11 mouse cellular contexts compared by ENCODE assay signal in the genomic region with DNA sequence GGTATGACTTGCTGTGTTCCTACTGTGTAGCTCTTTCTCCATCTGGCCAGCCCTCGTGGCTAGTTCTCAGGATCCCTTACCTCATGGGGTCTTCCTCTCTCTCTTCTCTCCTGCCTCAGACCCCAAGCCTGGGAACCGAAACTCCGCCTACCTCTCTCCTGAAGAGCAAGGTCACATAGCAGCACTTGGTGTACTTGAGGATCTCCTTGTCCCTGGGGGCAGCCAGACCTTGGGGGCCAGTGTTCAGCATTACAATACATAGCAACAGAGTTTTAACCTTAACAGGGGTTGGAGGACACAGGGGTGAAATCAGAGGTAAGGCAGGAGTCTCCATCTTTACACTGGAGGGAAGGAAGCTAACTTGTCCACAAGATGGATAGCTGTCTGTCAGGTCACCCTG. TPM values are rescaled to one million over a fixed set of nuclear protein-coding genes. Genes with fewer than 3 reads are reported as not detected.
A peak's percentile ranks its signal among the peaks of the same experiment; 100 is the strongest.
DNase-seq lines count a peak whose midpoint lies in the region; ATAC-seq lines count a peak whose summit lies in the region.
"Had no signal": no experiment of that assay in that cellular context is flagged by ENCODE, and none has a peak within 500 bp of the region (broad histone marks: within the 10 kb centered on the region; RNA-seq: fewer than 3 reads in every experiment).

No protein-coding gene starts in this region.

- H3K4me2 ChIP-seq in hindbrain, embryonic 11.5 days (replicated peaks; ENCODE audit: low read depth, low read length): no peak overlapping the region
- H3K4me2 ChIP-seq in liver, embryonic 16.5 days (ENCODE audit: low read depth, low read length): no peak overlapping the region
- H3K4me2 ChIP-seq: intestine, embryonic 15.5 days; limb, embryonic 13.5 days had no signal

- no peak overlapping the region for H3K4me3 ChIP-seq in hindbrain, embryonic 11.5 days (ENCODE audit: low read depth, low read length)
- no peak overlapping the region for H3K4me3 ChIP-seq in liver, embryonic 16.5 days (ENCODE audit: low read depth, low read length)
- H3K4me3 ChIP-seq: intestine, embryonic 15.5 days; limb, embryonic 13.5 days had no signal

- H3K4me1 ChIP-seq in hindbrain, embryonic 11.5 days (replicated peaks; ENCODE audit: control insufficient read depth, insufficient read depth, low read length): peaks cover 23% of the 10 kb centered on the region
- peaks cover 41% of the 10 kb centered on the region for H3K4me1 ChIP-seq in liver, embryonic 16.5 days (ENCODE audit: control insufficient read depth, low read depth, low read length)

- peak overlapping the region; percentile 82; the same call in 1 of the 2 replicates for H3K27ac ChIP-seq in hindbrain, embryonic 11.5 days (ENCODE audit: low read depth, low read length)
- H3K27ac ChIP-seq in liver, embryonic 16.5 days (ENCODE audit: low read length): peak overlapping the region; percentile 43
- H3K27ac ChIP-seq: intestine, embryonic 15.5 days; limb, embryonic 13.5 days had no signal

- peak; percentile 6 to 7 for DNase-seq in cerebellum, postnatal 25 days
- DNase-seq in cerebellum, postnatal 36 days: no peak
- peak; percentile 11 for DNase-seq in ovary, postnatal 36 days (ENCODE audit: low spot score)
- no peak for DNase-seq in ovary, adult 18-20 months (ENCODE audit: low spot score)
- DNase-seq in hindbrain, embryonic 11.5 days (ENCODE audit: low spot score): no peak
- no peak for DNase-seq in B cell, adult 2 months
- no peak for DNase-seq in lung, postnatal 25 days (ENCODE audit: low spot score)
- DNase-seq: spleen, adult 18-20 months had no signal

- 50% methylated on average over 3 of the region's 3 CpGs for WGBS in hindbrain, embryonic 11.5 days
- 43% methylated on average over 3 of the region's 3 CpGs for WGBS in liver, embryonic 16.5 days (ENCODE audit: insufficient replicate concordance)

- H3K27me3 ChIP-seq in hindbrain, embryonic 11.5 days (ENCODE audit: control insufficient read depth, insufficient read depth, low read length): no peaks in the 10 kb centered on the region
- H3K27me3 ChIP-seq in liver, embryonic 16.5 days (ENCODE audit: control insufficient read depth, insufficient read depth, low read depth, low read length): no peaks in the 10 kb centered on the region
- H3K27me3 ChIP-seq: intestine, embryonic 15.5 days; limb, embryonic 13.5 days had no signal

- no peaks in the 10 kb centered on the region for H3K36me3 ChIP-seq in hindbrain, embryonic 11.5 days (ENCODE audit: control insufficient read depth, insufficient read depth, low read length)
- H3K36me3 ChIP-seq in liver, embryonic 16.5 days (ENCODE audit: control insufficient read depth, insufficient read depth): no peaks in the 10 kb centered on the region
- H3K36me3 ChIP-seq: intestine, embryonic 15.5 days; limb, embryonic 13.5 days had no signal

- H3K9ac ChIP-seq in hindbrain, embryonic 11.5 days (ENCODE audit: low read depth, low read length): no peak overlapping the region
- H3K9ac ChIP-seq in liver, embryonic 16.5 days (ENCODE audit: low read depth, low read length): 0 out of 2 replicates have a peak overlapping the region, but pooled peaks have one; percentile 23
- H3K9ac ChIP-seq: intestine, embryonic 15.5 days; limb, embryonic 13.5 days had no signal

- no peaks in the 10 kb centered on the region for H3K9me3 ChIP-seq in hindbrain, embryonic 11.5 days (ENCODE audit: control insufficient read depth, low read length)
- no peaks in the 10 kb centered on the region for H3K9me3 ChIP-seq in liver, embryonic 16.5 days (replicated peaks; ENCODE audit: control insufficient read depth, low read length)
- H3K9me3 ChIP-seq: intestine, embryonic 15.5 days; limb, embryonic 13.5 days had no signal

- no peak for ATAC-seq in hindbrain, embryonic 11.5 days (ENCODE audit: low FRiP score)
- ATAC-seq in liver, embryonic 16.5 days (ENCODE audit: low read depth): no peak
- ATAC-seq: intestine, embryonic 15.5 days had no signal

RNA-seq across cellular contexts. Expression of gene Arvcf, which starts 39.0 kb away (rescaled TPM):
- 59.2 and 62.0 TPM in 2 replicates for polyA plus RNA-seq in hindbrain, embryonic 11.5 days (2014; fragmentation: Nextera tagmentation; extraction: Ambion mirVana)
- 8.3 and 8.6 TPM in 2 replicates for polyA plus RNA-seq in liver, embryonic 16.5 days (2015; fragmentation: Nextera tagmentation; extraction: Ambion mirVana)

RNA-seq across cellular contexts. Expression of gene Tango2, which starts 39.1 kb away (rescaled TPM):
- 51.3 and 54.0 TPM in 2 replicates for polyA plus RNA-seq in hindbrain, embryonic 11.5 days (2014; fragmentation: Nextera tagmentation; extraction: Ambion mirVana)
- polyA plus RNA-seq in liver, embryonic 16.5 days (2015; fragmentation: Nextera tagmentation; extraction: Ambion mirVana): 52.1 and 54.7 TPM in 2 replicates

RNA-seq across cellular contexts. Expression of gene Txnrd2, which starts 39.2 kb away (rescaled TPM):
- polyA plus RNA-seq in hindbrain, embryonic 11.5 days (2014; fragmentation: Nextera tagmentation; extraction: Ambion mirVana): 22.2 and 23.8 TPM in 2 replicates
- polyA plus RNA-seq in liver, embryonic 16.5 days (2015; fragmentation: Nextera tagmentation; extraction: Ambion mirVana): 98.3 and 106 TPM in 2 replicates

RNA-seq across cellular contexts. Expression of gene Comt, which starts 39.7 kb away (rescaled TPM):
- polyA plus RNA-seq in hindbrain, embryonic 11.5 days (2014; fragmentation: Nextera tagmentation; extraction: Ambion mirVana): 49.6 and 53.9 TPM in 2 replicates
- polyA plus RNA-seq in liver, embryonic 16.5 days (2015; fragmentation: Nextera tagmentation; extraction: Ambion mirVana): 85.1 and 86.9 TPM in 2 replicates

Comparison
In these comparisons a context has a peak if more than half of its experiments do, and no peak if none do; other contexts are left out.
1. DNase-seq: peak in cerebellum, postnatal 25 days (2 of 2) and ovary, postnatal 36 days (single experiment); none in cerebellum, postnatal 36 days (0 of 2), ovary, adult 18-20 months (single experiment), hindbrain, embryonic 11.5 days (single experiment), B cell, adult 2 months (0 of 2) and lung, postnatal 25 days (single experiment).